Mouse (Mus musculus) cortical plate, adult 2 months (tissue): Measurements from ENCODE around the gene Nkx2-5. TPM values are rescaled to one million over a fixed set of nuclear protein-coding genes. Genes with fewer than 3 reads are reported as not detected.

Experiments used
- H3K27ac ChIP-seq: fragments of 200-500 bp; 2 replicates; pipeline ENCODE4 v1.5.1; 2012; ENCODE audit warnings: low read length, control low read depth, inconsistent platforms; ENCODE audit not compliant: insufficient read depth
- H3K4me1 ChIP-seq: fragments of 200-500 bp; 2 replicates; pipeline ENCODE4 v1.6.1; 2011; ENCODE audit warnings: low read length; ENCODE audit not compliant: control insufficient read depth, insufficient read depth
- H3K4me3 ChIP-seq: fragments of 200-500 bp; 2 replicates; pipeline ENCODE4 v1.5.1; 2011; ENCODE audit warnings: mild to moderate bottlenecking, low read length, control low read depth; ENCODE audit not compliant: insufficient read depth
- CTCF ChIP-seq: fragments of 200-500 bp; IDR thresholded peaks from 2 replicates; pipeline ENCODE4 v1.5.1; 2011; ENCODE audit warnings: mild to moderate bottlenecking, control low read depth, low read length; ENCODE audit not compliant: insufficient read depth; ENCODE audit errors: extremely low read depth
- POLR2A ChIP-seq: fragments of 200-500 bp; IDR thresholded peaks from 2 replicates; pipeline ENCODE4 v1.6.1; 2011; ENCODE audit warnings: mild to moderate bottlenecking, low read length, control low read depth; ENCODE audit not compliant: insufficient read depth; ENCODE audit errors: extremely low read depth
- polyA plus RNA-seq: library from polyadenylated mRNA; depleted of rRNA; stranded (reverse); fragments of >200 nt; gene quantifications from 2 replicates; pipeline ENCODE4 v1.2.3, GENCODE M21; 2012; rRNA removed

Gene Nkx2-5
- polyA plus RNA-seq, 1 experiment = not detected

GRCm38 (mm10) chr17:26790269-26791214, 54.3 kb downstream of the Nkx2-5 start:
- Histone ChIP-seq H3K27ac (no peak overlapping the region), H3K4me1 (peaks cover 2% of the 10 kb centered on the region; the same call in 1 of the 2 replicates), H3K4me3 (no peak overlapping the region)
- TF ChIP-seq POLR2A (no peak), CTCF (no peak)

GRCm38 (mm10) chr17:26789460-26790268, 55.1 kb downstream of the Nkx2-5 start:
- H3K27ac ChIP-seq = no peak overlapping the region
- H3K4me1 ChIP-seq = peaks cover 2% of the 10 kb centered on the region; the same call in 1 of the 2 replicates
- TF ChIP-seq CTCF (no peak), POLR2A (no peak)
- H3K4me3 ChIP-seq = no peak overlapping the region

- Histone ChIP-seq H3K27ac (no peak overlapping the region), H3K4me3 (no peak overlapping the region), H3K4me1 (peaks cover 2% of the 10 kb centered on the region; the same call in 1 of the 2 replicates)
- TF ChIP-seq CTCF = no peak
- no peak for TF ChIP-seq POLR2A
These were observed 55.8 kb downstream of the Nkx2-5 start for GRCm38 (mm10) chr17:26788986-26789385.

Other genes starting within 250 kb of the Nkx2-5 start
- gene Atp6v0e, start 181.8 kb downstream of the Nkx2-5 start, polyA plus RNA-seq = 86.4 and 87.2 TPM in 2 replicates
- 17.4 and 19.2 TPM in 2 replicates for gene Crebrf, start 129.4 kb downstream of the Nkx2-5 start, polyA plus RNA-seq
- 40.3 and 42.8 TPM in 2 replicates for gene Bnip1, start 63.9 kb downstream of the Nkx2-5 start, polyA plus RNA-seq
- gene Kifc5b, start 72.1 kb upstream of the Nkx2-5 start, polyA plus RNA-seq = 3.9 TPM in 2 replicates
- 47.7 and 48.1 TPM in 2 replicates for gene Phf1, start 88.0 kb upstream of the Nkx2-5 start, polyA plus RNA-seq
- gene Cuta, start 94.6 kb upstream of the Nkx2-5 start, polyA plus RNA-seq = 136 and 139 TPM in 2 replicates
- gene Syngap1, start 96.2 kb upstream of the Nkx2-5 start, polyA plus RNA-seq = 185 and 195 TPM in 2 replicates
- gene Zbtb9, start 128.2 kb upstream of the Nkx2-5 start, polyA plus RNA-seq = 13.9 and 14.5 TPM in 2 replicates
- gene Bak1, start 184.0 kb upstream of the Nkx2-5 start, polyA plus RNA-seq = 17.3 and 19.3 TPM in 2 replicates
- 2.4 and 2.6 TPM in 2 replicates for gene Itpr3, start 212.3 kb upstream of the Nkx2-5 start, polyA plus RNA-seq